Mouse (Mus musculus): ENCODE data around the gene Wdpcp. TPM values are rescaled to one million over a fixed set of nuclear protein-coding genes. Genes with fewer than 3 reads are reported as not detected.

Gene Wdpcp
- total and polyA plus RNA-seq, 3 experiments, result 2.5 to 13.3 (median 12.6) TPM

GRCm38 (mm10) chr11:21569456-21570108 lies 2.5 kb upstream of the Wdpcp start:
- DNase-seq, result peak; percentile 76

- DNase-seq, result no peak
Observed at GRCm38 (mm10) chr11:21570109-21570474, 1.9 kb upstream of the Wdpcp start.

- peak; percentile 37 for DNase-seq
Observed at GRCm38 (mm10) chr11:21570973-21571372, 1.1 kb upstream of the Wdpcp start.

GRCm38 (mm10) chr11:21581472-21581871 lies 9.4 kb downstream of the Wdpcp start:
- peak; percentile 72 for DNase-seq

- no peak for DNase-seq
Observed at GRCm38 (mm10) chr11:21583286-21583685, 11.3 kb downstream of the Wdpcp start.

- no peak for DNase-seq
Observed at GRCm38 (mm10) chr11:21602497-21602896, 30.5 kb downstream of the Wdpcp start.

- no peak for DNase-seq
Observed at GRCm38 (mm10) chr11:21615915-21616314, 43.9 kb downstream of the Wdpcp start.

- DNase-seq, result no peak
Observed at GRCm38 (mm10) chr11:21634171-21634907, 62.3 kb downstream of the Wdpcp start.

- DNase-seq, result no peak
Observed at GRCm38 (mm10) chr11:21638341-21638740, 66.3 kb downstream of the Wdpcp start.

- peak; percentile 38 for DNase-seq
Observed at GRCm38 (mm10) chr11:21639534-21639933, 67.5 kb downstream of the Wdpcp start.

- DNase-seq, result no peak
Observed at GRCm38 (mm10) chr11:21644231-21644630, 72.2 kb downstream of the Wdpcp start.

GRCm38 (mm10) chr11:21646136-21646535 lies 74.1 kb downstream of the Wdpcp start:
- DNase-seq, result no peak

GRCm38 (mm10) chr11:21658985-21659384 lies 87.0 kb downstream of the Wdpcp start:
- peak; percentile 14 for DNase-seq

GRCm38 (mm10) chr11:21677034-21677433 lies 105.0 kb downstream of the Wdpcp start:
- no peak for DNase-seq

- DNase-seq, result no peak
Observed at GRCm38 (mm10) chr11:21688441-21688840, 116.4 kb downstream of the Wdpcp start.

- DNase-seq, result no peak
Observed at GRCm38 (mm10) chr11:21690730-21691129, 118.7 kb downstream of the Wdpcp start.

- DNase-seq, result no peak
Observed at GRCm38 (mm10) chr11:21694087-21694486, 122.1 kb downstream of the Wdpcp start.

- no peak for DNase-seq
Observed at GRCm38 (mm10) chr11:21697642-21698041, 125.6 kb downstream of the Wdpcp start.

GRCm38 (mm10) chr11:21713508-21713907 lies 141.5 kb downstream of the Wdpcp start:
- DNase-seq, result no peak

GRCm38 (mm10) chr11:21714065-21714464 lies 142.0 kb downstream of the Wdpcp start:
- no peak for DNase-seq

- DNase-seq, result no peak
Observed at GRCm38 (mm10) chr11:21726329-21726728, 154.3 kb downstream of the Wdpcp start.

- peak; percentile 19 for DNase-seq
Observed at GRCm38 (mm10) chr11:21729056-21729455, 157.0 kb downstream of the Wdpcp start.

- DNase-seq, result peak; percentile 10
Observed at GRCm38 (mm10) chr11:21729961-21730360, 157.9 kb downstream of the Wdpcp start.

- no peak for DNase-seq
Observed at GRCm38 (mm10) chr11:21735272-21735671, 163.2 kb downstream of the Wdpcp start.

Data from adrenal gland, adult 2 months (tissue).